Comparison of ENCODE assay signal across 8 mouse cellular contexts in genomic region chr9:45838434-45839138, GRCm38 (mm10). TPM values are rescaled to one million over a fixed set of nuclear protein-coding genes. Genes with fewer than 3 reads are reported as not detected.
DNase-seq lines count a peak whose midpoint lies in the region; ATAC-seq and TF ChIP-seq lines count a peak whose summit lies in the region.

Gene Bace1, plus strand, starts transcription at chr9:45838580.

- peak within 1 kb of the TSS; percentile 83 for H3K4me2 ChIP-seq in forebrain, embryonic 15.5 days (replicated peaks)
- H3K4me2 ChIP-seq in heart, postnatal 0 days (ENCODE audit: low read depth, low read length): peak within 1 kb of the TSS; percentile 96
- peak within 1 kb of the TSS; percentile 48 for H3K4me2 ChIP-seq in liver, embryonic 14.5 days (ENCODE audit: low read depth)
- H3K4me2 ChIP-seq in neural tube, embryonic 13.5 days: peak within 1 kb of the TSS; percentile 99

- no peak within 1 kb of the TSS for H3K27ac ChIP-seq in ES-Bruce4 (ENCODE audit: insufficient read depth, low read length)
- peak within 1 kb of the TSS; percentile 80 for H3K27ac ChIP-seq in forebrain, embryonic 15.5 days (replicated peaks)
- peak within 1 kb of the TSS; percentile 74 for H3K27ac ChIP-seq in heart, postnatal 0 days (ENCODE audit: low read depth)
- H3K27ac ChIP-seq in liver, embryonic 14.5 days: no peak within 1 kb of the TSS
- peak within 1 kb of the TSS; percentile 83 for H3K27ac ChIP-seq in neural tube, embryonic 13.5 days (replicated peaks)

- ATAC-seq in forebrain, embryonic 15.5 days (replicated peaks): peak; percentile 91
- ATAC-seq in heart, postnatal 0 days (ENCODE audit: insufficient read depth, low read depth): peak; percentile 84
- ATAC-seq in liver, embryonic 14.5 days (ENCODE audit: insufficient read depth): peak; percentile 42
- ATAC-seq in neural tube, embryonic 13.5 days (ENCODE audit: low read depth): peak; percentile 91

- WGBS in forebrain, embryonic 15.5 days: under 1% methylated on average over 40 of the region's 40 CpGs
- WGBS in heart, postnatal 0 days: under 1% methylated on average over 40 of the region's 40 CpGs
- under 1% methylated on average over 40 of the region's 40 CpGs for WGBS in large intestine, adult 2 months
- 1% methylated on average over 40 of the region's 40 CpGs for WGBS in liver, embryonic 14.5 days (ENCODE audit: insufficient replicate concordance)
- under 1% methylated on average over 40 of the region's 40 CpGs for WGBS in neural tube, embryonic 13.5 days

- no peaks in the 10 kb centered on the region for H3K36me3 ChIP-seq in ES-Bruce4 (ENCODE audit: control insufficient read depth, insufficient read depth, low read length, poor library complexity, severe bottlenecking)
- no peaks in the 10 kb centered on the region for H3K36me3 ChIP-seq in forebrain, embryonic 15.5 days
- no peaks in the 10 kb centered on the region for H3K36me3 ChIP-seq in heart, postnatal 0 days (replicated peaks; ENCODE audit: control insufficient read depth, insufficient read depth, low read length)
- no peaks in the 10 kb centered on the region for H3K36me3 ChIP-seq in liver, embryonic 14.5 days (replicated peaks; ENCODE audit: control insufficient read depth, insufficient read depth, low read depth)
- H3K36me3 ChIP-seq in neural tube, embryonic 13.5 days: 0 out of 2 replicates have a peak, but pooled peaks cover 3% of the 10 kb centered on the region

- no peak for TF ChIP-seq POLR2A in ES-Bruce4 (IDR thresholded peaks at IDR 0.05; ENCODE audit: insufficient read depth, low read length)

- peak within 1 kb of the TSS; percentile 70 for H3K9ac ChIP-seq in ES-Bruce4 (ENCODE audit: low read depth, poor library complexity, severe bottlenecking)
- H3K9ac ChIP-seq in forebrain, embryonic 15.5 days (replicated peaks): peak within 1 kb of the TSS; percentile 75
- peak within 1 kb of the TSS; percentile 88 for H3K9ac ChIP-seq in heart, postnatal 0 days (replicated peaks; ENCODE audit: low read depth, low read length)
- H3K9ac ChIP-seq in liver, embryonic 14.5 days (replicated peaks): peak within 1 kb of the TSS; percentile 36
- H3K9ac ChIP-seq in neural tube, embryonic 13.5 days: peak within 1 kb of the TSS; percentile 98

- H3K4me3 ChIP-seq in ES-Bruce4 (ENCODE audit: low read depth, low read length): peak within 1 kb of the TSS; percentile 66
- peak within 1 kb of the TSS; percentile 89 for H3K4me3 ChIP-seq in forebrain, embryonic 15.5 days
- H3K4me3 ChIP-seq in heart, postnatal 0 days (ENCODE audit: low read depth, low read length): peak within 1 kb of the TSS; percentile 88
- H3K4me3 ChIP-seq in liver, embryonic 14.5 days (ENCODE audit: insufficient read depth in 1 of 2, low read depth in 2 of 2, low read length in 2 of 2): peak within 1 kb of the TSS; percentile 56 to 61
- H3K4me3 ChIP-seq in neural tube, embryonic 13.5 days: peak within 1 kb of the TSS; percentile 97

- DNase-seq in cerebellum, adult 18-20 months: peak; percentile 87 to 89
- DNase-seq in heart, postnatal 0 days (ENCODE audit: low spot score): peak; percentile 92
- peak; percentile 35 for DNase-seq in large intestine, adult 2 months (ENCODE audit: low read depth, low spot score)
- no peak for DNase-seq in liver, embryonic 14.5 days (ENCODE audit: low read depth in 3 of 3, low spot score in 3 of 3)
- peak; percentile 60 for DNase-seq in urinary bladder, adult 2 months (ENCODE audit: low spot score)

- no peak for TF ChIP-seq CTCF in ES-Bruce4 (IDR thresholded peaks at IDR 0.05; ENCODE audit: low read depth, low read length)
- peak; percentile 55 for TF ChIP-seq CTCF in heart, postnatal 0 days (IDR thresholded peaks at IDR 0.05; ENCODE audit: low read depth)
- 0 out of 2 replicates have a peak, but pooled peaks have one; percentile 9 for TF ChIP-seq CTCF in liver, embryonic 14.5 days (IDR thresholded peaks at IDR 0.05; ENCODE audit: low read depth)

- no peak for TF ChIP-seq EP300 in ES-Bruce4 (IDR thresholded peaks at IDR 0.05; ENCODE audit: insufficient read depth, low read depth, low read length)
- TF ChIP-seq EP300 in heart, postnatal 0 days (IDR thresholded peaks at IDR 0.05; ENCODE audit: low read depth): no peak
- TF ChIP-seq EP300 in liver, embryonic 14.5 days (IDR thresholded peaks at IDR 0.05; ENCODE audit: low read depth): no peak

- H3K4me1 ChIP-seq in ES-Bruce4 (ENCODE audit: control insufficient read depth, insufficient read depth, low read length): peaks cover 5% of the 10 kb centered on the region
- peaks cover 42% of the 10 kb centered on the region for H3K4me1 ChIP-seq in forebrain, embryonic 15.5 days
- H3K4me1 ChIP-seq in heart, postnatal 0 days (ENCODE audit: control insufficient read depth, insufficient read depth): peaks cover 27% of the 10 kb centered on the region
- peaks cover 0 to 15% of the 10 kb centered on the region in 2 experiments; a peak in 3 of 4 replicates for H3K4me1 ChIP-seq in liver, embryonic 14.5 days (replicated peaks; ENCODE audit: control insufficient read depth in 2 of 2, insufficient read depth in 2 of 2, low read length in 1 of 2)
- peaks cover 47% of the 10 kb centered on the region for H3K4me1 ChIP-seq in neural tube, embryonic 13.5 days (replicated peaks)

- H3K9me3 ChIP-seq in ES-Bruce4 (replicated peaks; ENCODE audit: control insufficient read depth, insufficient read depth, low read length, poor library complexity, severe bottlenecking): no peaks in the 10 kb centered on the region
- H3K9me3 ChIP-seq in forebrain, embryonic 15.5 days: no peaks in the 10 kb centered on the region
- no peaks in the 10 kb centered on the region for H3K9me3 ChIP-seq in heart, postnatal 0 days (replicated peaks; ENCODE audit: control insufficient read depth, low read length)
- no peaks in the 10 kb centered on the region for H3K9me3 ChIP-seq in liver, embryonic 14.5 days (ENCODE audit: control insufficient read depth, low read length)
- no peaks in the 10 kb centered on the region for H3K9me3 ChIP-seq in neural tube, embryonic 13.5 days

- H3K27me3 ChIP-seq in ES-Bruce4 (ENCODE audit: control insufficient read depth, insufficient read depth, low read length, poor library complexity, severe bottlenecking): no peaks in the 10 kb centered on the region
- H3K27me3 ChIP-seq in forebrain, embryonic 15.5 days: no peaks in the 10 kb centered on the region
- no peaks in the 10 kb centered on the region for H3K27me3 ChIP-seq in heart, postnatal 0 days (ENCODE audit: control insufficient read depth, insufficient read depth, low read length)
- H3K27me3 ChIP-seq in liver, embryonic 14.5 days (ENCODE audit: control insufficient read depth, insufficient read depth, low read length): peaks cover 12% of the 10 kb centered on the region
- H3K27me3 ChIP-seq in neural tube, embryonic 13.5 days: no peaks in the 10 kb centered on the region

RNA-seq across cellular contexts. Expression of gene Bace1, which starts in this region (rescaled TPM):
- polyA plus RNA-seq in ES-Bruce4 (2011; ENCODE audit: insufficient read depth, insufficient read length, low read depth, missing spikeins): 14.3 and 18.8 TPM in 2 replicates
- 47.2 and 47.4 TPM in 2 replicates for polyA plus RNA-seq in forebrain, embryonic 15.5 days (2015; fragmentation: Nextera tagmentation; extraction: Ambion mirVana)
- 29.0 and 52.6 TPM in 2 replicates for total RNA-seq in heart, postnatal 0 days (2014; rRNA removed; ENCODE audit: low replicate concordance)
- 16.7 and 17.8 TPM in 2 replicates for polyA plus RNA-seq in heart, postnatal 0 days (2015; fragmentation: Nextera tagmentation; extraction: Ambion mirVana)
- polyA plus RNA-seq in large intestine, adult 2 months (2012; rRNA removed): 4.4 and 6.2 TPM in 2 replicates
- 3.1 and 3.4 TPM in 2 replicates for polyA plus RNA-seq in liver, embryonic 14.5 days (2012; rRNA removed)
- polyA plus RNA-seq in liver, embryonic 14.5 days (2014; fragmentation: Nextera tagmentation; extraction: Ambion mirVana): 3.6 and 4.2 TPM in 2 replicates
- 44.9 and 49.2 TPM in 2 replicates for polyA plus RNA-seq in neural tube, embryonic 13.5 days (2015; fragmentation: Nextera tagmentation; extraction: Ambion mirVana)
- 25.3 and 31.7 TPM in 2 replicates for polyA plus RNA-seq in urinary bladder, adult 2 months (2012; rRNA removed)

Comparison
In these comparisons a context has a peak if more than half of its experiments do, and no peak if none do; other contexts are left out.
1. H3K27ac ChIP-seq: peak in forebrain, embryonic 15.5 days (single experiment), heart, postnatal 0 days (single experiment) and neural tube, embryonic 13.5 days (single experiment); none in ES-Bruce4 (single experiment) and liver, embryonic 14.5 days (single experiment).
2. H3K9ac ChIP-seq: peak in every context shown above with its lines; median percentile 98 in neural tube, embryonic 13.5 days; 88 in heart, postnatal 0 days; 75 in forebrain, embryonic 15.5 days; 70 in ES-Bruce4; 36 in liver, embryonic 14.5 days.
3. DNase-seq: peak in cerebellum, adult 18-20 months (2 of 2), heart, postnatal 0 days (single experiment), large intestine, adult 2 months (single experiment) and urinary bladder, adult 2 months (single experiment); none in liver, embryonic 14.5 days (0 of 3).
4. H3K4me2 ChIP-seq: peak in every context shown above with its lines; median percentile 99 in neural tube, embryonic 13.5 days; 96 in heart, postnatal 0 days; 83 in forebrain, embryonic 15.5 days; 48 in liver, embryonic 14.5 days.
5. Peak in every context shown above with its lines, with median percentiles within 50 percentile points of each other: H3K4me3 ChIP-seq and ATAC-seq.